Mouse (Mus musculus) gastrocnemius, postnatal 25 days (tissue): ENCODE data around the gene Usp17lb. TPM values are rescaled to one million over a fixed set of nuclear protein-coding genes. Genes with fewer than 3 reads are reported as not detected.
"Not testable (repeated sequence)": the region's sequence is repeated elsewhere in the genome, so short reads cannot be mapped to it uniquely, and the experiment has no call there.

Experiments used
- DNase-seq: peaks from one replicate; pipeline ENCODE4 v3.0.0; 2022
- long read RNA-seq, 2 experiments: library from polyadenylated mRNA; stranded (forward); transcript quantifications; one replicate each; pipeline ENCODE4 v2.0.0; 2021
- total RNA-seq, 2 experiments: library from RNA; stranded (reverse); gene quantifications; 1 replicate in 1 of 2; 2 replicates in 1 of 2; pipeline ENCODE4 v1.2.3; 2021

Gene Usp17lb
- total RNA-seq: not detected
- long read RNA-seq, experiment 1: 0 reads
- long read RNA-seq, experiment 2: 0 reads

GRCm38 (mm10) chr7:104842503-104842902 lies at the start of gene Usp17lb:
Gene Usp17lb, minus strand, starts transcription at chr7:104842603.
- DNase-seq: no peak

GRCm38 (mm10) chr7:104877731-104878130 lies 35.3 kb upstream of the Usp17lb start, which contains the start of gene Olfr665:
Gene Olfr665, plus strand, starts transcription at chr7:104878031.
- no peak for DNase-seq

GRCm38 (mm10) chr7:104861381-104861780 lies 19.0 kb upstream of the Usp17lb start:
- DNase-seq: no peak

DNA sequence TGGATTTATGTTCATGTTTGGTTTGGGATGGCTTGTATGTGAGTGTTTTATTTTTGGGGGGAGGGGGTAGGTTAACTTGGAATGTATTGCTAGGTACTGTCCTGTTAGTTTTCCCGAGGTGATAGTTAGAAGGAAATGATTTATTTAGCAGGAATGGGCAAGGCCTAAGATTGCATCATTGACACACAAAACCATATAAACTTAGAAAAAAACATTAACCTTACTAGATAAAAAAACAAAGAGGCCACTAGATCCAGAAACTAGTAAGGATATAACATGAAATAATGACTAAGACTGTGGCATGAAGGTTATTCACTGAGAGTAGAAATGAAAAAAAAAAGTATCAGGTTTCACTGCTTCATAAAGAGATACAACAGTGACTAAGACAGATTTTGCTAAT lies 15.3 kb upstream of the Usp17lb start:
- no peak for DNase-seq

- not testable (repeated sequence) for DNase-seq
These were observed 14.3 kb upstream of the Usp17lb start, which contains the start of gene Usp17la for GRCm38 (mm10) chr7:104856709-104857108. Gene Usp17la, plus strand, starts transcription at chr7:104857009.

DNA sequence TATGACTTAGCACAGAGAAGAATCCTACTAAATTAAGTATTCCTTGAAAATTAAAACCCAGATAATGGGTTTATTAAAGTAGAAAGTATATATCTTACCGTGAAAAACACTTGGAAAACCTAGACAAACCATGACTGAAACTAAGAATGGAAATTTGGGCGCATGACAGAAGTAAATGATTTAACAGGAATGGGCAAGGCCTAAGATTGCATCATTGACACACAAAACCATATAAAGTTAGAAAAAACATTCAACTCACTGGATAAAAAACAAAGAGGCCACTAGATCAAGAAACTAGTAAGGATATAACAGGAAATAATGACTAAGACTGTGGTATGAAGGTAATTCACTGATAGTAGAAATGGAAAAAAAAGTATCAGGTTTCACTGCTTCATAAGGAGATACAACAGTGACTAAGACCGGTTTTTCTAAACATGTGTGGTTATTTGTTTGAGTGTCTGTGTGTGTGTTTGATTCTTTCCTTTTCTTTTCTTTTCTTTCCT lies 12.9 kb upstream of the Usp17lb start:
- no peak for DNase-seq

DNA sequence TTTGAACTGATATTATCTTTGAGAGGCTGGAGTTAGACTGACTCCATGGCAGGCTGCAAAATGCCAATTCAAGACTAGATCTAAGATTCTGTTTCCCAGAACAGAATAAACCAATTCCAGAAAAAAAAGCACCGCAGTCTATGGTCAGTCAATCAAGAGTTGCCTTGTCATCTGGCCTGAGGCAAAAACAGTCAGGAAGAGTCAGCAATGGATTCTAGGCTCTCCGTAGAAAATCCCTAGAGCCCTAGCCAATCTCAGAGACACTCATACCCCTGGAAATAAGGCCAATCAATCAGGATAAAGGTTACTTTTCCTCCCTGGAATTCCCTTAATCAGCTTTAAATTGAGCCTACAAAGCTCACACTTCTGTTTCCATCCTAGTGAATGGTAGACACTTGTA lies 9.1 kb upstream of the Usp17lb start:
- DNase-seq: not testable (repeated sequence)

- DNase-seq: no peak
These were observed 1.4 kb upstream of the Usp17lb start for GRCm38 (mm10) chr7:104843731-104844287.

- DNase-seq: not testable (repeated sequence)
These were observed 32.1 kb downstream of the Usp17lb start for GRCm38 (mm10) chr7:104810335-104810734.

DNA sequence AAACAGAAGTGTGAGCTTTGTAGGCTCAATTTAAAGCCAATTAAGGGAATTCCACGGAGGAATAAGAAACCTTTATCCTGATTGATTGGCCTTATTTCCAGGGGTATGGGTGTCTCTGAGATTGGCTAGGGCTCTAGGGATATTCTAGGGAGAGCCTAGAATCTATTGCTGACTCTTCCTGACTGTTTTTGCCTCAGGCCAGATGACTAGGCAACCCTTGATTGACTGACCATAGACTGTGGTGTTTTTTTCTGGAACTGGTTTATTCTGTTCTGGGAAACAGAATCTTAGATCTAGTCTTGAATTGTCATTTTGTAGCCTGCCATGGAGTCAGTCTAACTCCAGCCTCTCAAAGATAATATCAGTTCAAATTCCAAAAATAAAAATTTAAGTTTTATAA lies 51.6 kb downstream of the Usp17lb start:
- no peak for DNase-seq

Other genes with a start within 250 kb of the Usp17lb start
- gene Olfr655, start 240.8 kb downstream of the Usp17lb start, total RNA-seq: not detected
- not detected for gene Olfr656, start 228.6 kb downstream of the Usp17lb start, total RNA-seq
- gene Olfr657, start 217.8 kb downstream of the Usp17lb start, total RNA-seq: not detected
- not detected for gene Olfr658, start 195.3 kb downstream of the Usp17lb start, total RNA-seq
- gene Olfr659, start 175.8 kb downstream of the Usp17lb start, total RNA-seq: not detected
- gene Olfr661, start 156.1 kb downstream of the Usp17lb start, total RNA-seq: not detected
- gene Usp17le, start 65.1 kb downstream of the Usp17lb start, total RNA-seq: not detected
- gene Usp17la, start 14.4 kb upstream of the Usp17lb start, total RNA-seq: not detected
- gene Olfr665, start 35.4 kb upstream of the Usp17lb start, total RNA-seq: not detected
- gene Olfr666, start 53.3 kb upstream of the Usp17lb start, total RNA-seq: not detected
- gene Olfr667, start 78.9 kb upstream of the Usp17lb start, total RNA-seq: not detected
- not detected for gene Olfr668, start 85.5 kb upstream of the Usp17lb start, total RNA-seq
- not detected for gene Olfr669, start 91.6 kb upstream of the Usp17lb start, total RNA-seq
- not detected for gene Olfr670, start 120.0 kb upstream of the Usp17lb start, total RNA-seq
- gene Olfr671, start 136.5 kb upstream of the Usp17lb start, total RNA-seq: not detected
- not detected for gene Olfr672, start 159.4 kb upstream of the Usp17lb start, total RNA-seq
- not detected for gene Olfr675, start 185.9 kb upstream of the Usp17lb start, total RNA-seq
- gene Olfr676, start 190.1 kb upstream of the Usp17lb start, total RNA-seq: not detected
- gene Olfr677, start 208.8 kb upstream of the Usp17lb start, total RNA-seq: not detected
- not detected for gene Olfr678, start 221.9 kb upstream of the Usp17lb start, total RNA-seq
- gene Olfr679, start 238.6 kb upstream of the Usp17lb start, total RNA-seq: not detected